Mouse (Mus musculus): Measurements from ENCODE around the gene Gm10639. TPM values are rescaled to one million over a fixed set of nuclear protein-coding genes. Genes with fewer than 3 reads are reported as not detected.
A peak's percentile ranks its signal among the peaks of the same experiment; 100 is the strongest.
"Not testable (repeated sequence)": the region's sequence is repeated elsewhere in the genome, so short reads cannot be mapped to it uniquely, and the experiment has no call there.

Gm10639 gene
- not detected for total RNA-seq (2021)

DNA sequence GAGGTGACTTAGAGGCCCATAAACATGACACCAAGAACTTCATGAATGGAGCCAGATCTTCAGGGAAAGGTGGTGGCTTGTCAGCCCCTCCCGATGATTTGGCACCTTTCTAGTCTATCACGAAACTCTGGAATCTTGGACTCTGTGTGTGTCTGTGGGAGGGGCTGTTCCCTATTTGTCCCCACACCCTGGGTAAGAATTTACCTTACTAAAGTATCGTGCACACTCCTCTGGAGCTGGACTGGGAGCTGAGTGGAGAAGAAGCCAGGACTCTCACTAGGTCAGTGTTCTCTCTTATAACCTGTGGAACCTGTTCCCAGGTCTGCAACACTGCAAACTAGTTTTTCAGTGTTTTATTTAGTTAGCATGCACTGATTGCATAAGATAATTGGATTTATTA, at the start of gene Gm10639:
Gm10639 (plus strand) TSS at position 201 of the 400 bp plus-strand sequence.
- intact Hi-C loops (cut with DNase I), result loop anchor here (10.0 kb wide), 1 partner anchor 55 kb away; no protein-coding TSS in a partner anchor
- DNase-seq (ENCODE audit: low spot score in 2 of 2), result not testable (repeated sequence)

DNA sequence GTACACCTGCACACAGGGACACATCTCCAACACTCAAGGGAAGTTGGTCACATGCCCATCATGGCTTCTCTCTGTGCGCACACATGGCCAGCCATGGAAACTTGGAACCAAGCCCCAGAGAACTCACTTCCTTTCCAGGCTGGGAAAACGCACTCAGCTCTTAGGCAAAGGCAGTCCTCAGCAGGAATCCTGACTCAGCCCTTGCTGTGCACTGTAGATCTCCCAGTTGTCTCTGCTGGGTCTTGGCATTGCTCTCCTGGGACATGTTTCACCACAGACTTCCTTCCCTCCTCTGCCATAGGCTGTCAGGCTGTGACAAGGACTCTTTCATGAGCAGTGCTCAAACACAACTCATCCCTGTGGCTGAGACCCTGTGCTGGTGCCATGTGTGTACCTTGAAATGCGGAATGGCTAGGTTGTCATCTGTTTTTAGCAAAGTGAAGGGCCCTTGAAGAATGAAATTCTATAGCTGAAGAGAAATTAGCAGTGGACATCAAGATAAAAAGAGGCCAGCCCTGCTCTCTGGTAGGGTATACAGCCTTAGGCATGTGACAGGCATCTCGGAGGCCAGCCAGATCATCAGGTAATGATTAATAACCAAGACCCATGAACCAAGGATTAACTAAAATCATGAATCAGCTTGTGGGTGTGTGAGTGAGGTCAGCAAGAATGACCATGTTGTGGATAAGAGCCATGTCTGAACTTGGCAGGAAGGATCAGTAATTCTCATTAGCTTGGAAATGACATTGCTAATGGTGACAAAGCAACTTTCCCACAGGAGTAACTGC, 33.8 kb upstream of the Gm10639 start:
- DNase-seq (ENCODE audit: low spot score in 2 of 2), result not testable (repeated sequence)

DNA sequence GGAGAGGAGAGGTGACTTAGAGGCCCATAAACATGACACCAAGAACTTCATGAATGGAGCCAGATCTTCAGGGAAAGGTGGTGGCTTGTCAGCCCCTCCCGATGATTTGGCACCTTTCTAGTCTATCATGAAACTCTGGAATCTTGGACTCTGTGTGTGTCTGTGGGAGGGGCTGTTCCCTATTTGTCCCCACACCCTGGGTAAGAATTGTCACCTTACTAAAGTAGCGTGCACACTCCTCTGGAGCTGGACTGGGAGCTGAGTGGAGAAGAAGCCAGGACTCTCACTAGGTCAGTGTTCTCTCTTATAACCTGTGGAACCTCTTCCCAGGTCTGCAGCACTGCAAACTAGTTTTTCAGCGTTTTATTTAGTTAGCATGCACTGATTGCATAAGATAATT, 32.8 kb upstream of the Gm10639 start, which contains the start of gene Gm3776:
Gm3776 (plus strand) TSS at position 216 of the 400 bp plus-strand sequence.
- intact Hi-C loops (cut with DNase I); DNase-seq (ENCODE audit: low spot score in 2 of 2): not testable (repeated sequence)

More for the DNA sequence above, 33.8 kb upstream of the Gm10639 start:
- intact Hi-C loops (cut with DNase I), result not testable (repeated sequence)

DNA sequence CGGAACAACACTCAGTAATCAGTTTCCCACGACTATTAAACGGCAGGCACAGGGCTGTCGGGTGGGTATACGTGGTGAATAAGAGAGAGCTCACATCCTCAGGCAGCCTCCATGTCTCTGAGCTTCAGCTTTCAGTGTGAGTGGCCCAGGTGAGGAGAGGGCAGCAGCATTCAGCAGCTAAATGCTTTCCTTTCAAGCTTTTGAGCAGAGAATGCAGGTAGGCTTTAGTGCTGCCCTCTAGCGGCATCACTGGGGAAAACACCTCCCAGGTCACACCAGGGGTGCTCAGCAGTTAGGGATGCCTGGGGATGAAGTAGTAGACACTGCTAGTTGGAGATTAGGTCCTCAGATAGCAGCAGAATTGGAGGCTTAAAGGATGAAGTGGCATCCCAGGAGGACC, 30.0 kb upstream of the Gm10639 start:
- intact Hi-C loops (cut with DNase I), result not testable (repeated sequence)

GRCm38 (mm10) chr9:78270945-78271344, 18.8 kb upstream of the Gm10639 start:
- intact Hi-C loops (cut with DNase I); DNase-seq (ENCODE audit: low spot score in 2 of 2): not testable (repeated sequence)

More for the DNA sequence above, 30.0 kb upstream of the Gm10639 start:
- peak; percentile 10 to 11 for DNase-seq (ENCODE audit: low spot score in 2 of 2)

DNA sequence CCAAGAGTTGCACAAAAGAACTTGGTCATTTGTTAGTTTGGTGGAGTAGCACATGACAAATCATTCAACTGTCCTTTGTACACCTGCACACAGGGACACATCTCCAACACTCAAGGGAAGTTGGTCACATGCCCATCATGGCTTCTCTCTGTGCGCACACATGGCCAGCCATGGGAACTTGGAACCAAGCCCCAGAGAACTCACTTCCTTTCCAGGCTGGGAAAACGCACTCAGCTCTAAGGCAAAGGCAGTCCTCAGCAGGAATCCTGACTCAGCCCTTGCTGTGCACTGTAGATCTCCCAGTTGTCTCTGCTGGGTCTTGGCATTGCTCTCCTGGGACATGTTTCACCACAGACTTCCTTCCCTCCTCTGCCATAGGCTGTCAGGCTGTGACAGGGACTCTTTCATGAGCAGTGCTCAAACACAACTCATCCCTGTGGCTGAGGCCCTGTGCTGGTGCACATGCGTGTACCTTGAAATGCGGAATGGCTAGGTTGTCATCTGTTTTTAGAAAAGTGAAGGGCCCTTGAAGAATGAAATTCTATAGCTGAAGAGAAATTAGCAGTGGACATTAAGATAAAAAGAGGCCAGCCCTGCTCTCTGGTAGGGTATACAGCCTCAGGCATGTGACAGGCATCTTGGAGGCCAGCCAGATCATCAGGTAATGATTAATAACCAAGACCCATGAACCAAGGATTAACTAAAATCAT, 7.6 kb upstream of the Gm10639 start:
- intact Hi-C loops (cut with DNase I); DNase-seq (ENCODE audit: low spot score in 2 of 2): not testable (repeated sequence)

- DNase-seq (ENCODE audit: low spot score in 2 of 2); intact Hi-C loops (cut with DNase I): not testable (repeated sequence)
These were observed 660 bp upstream of the Gm10639 start for GRCm38 (mm10) chr9:78289063-78289462.

DNA sequence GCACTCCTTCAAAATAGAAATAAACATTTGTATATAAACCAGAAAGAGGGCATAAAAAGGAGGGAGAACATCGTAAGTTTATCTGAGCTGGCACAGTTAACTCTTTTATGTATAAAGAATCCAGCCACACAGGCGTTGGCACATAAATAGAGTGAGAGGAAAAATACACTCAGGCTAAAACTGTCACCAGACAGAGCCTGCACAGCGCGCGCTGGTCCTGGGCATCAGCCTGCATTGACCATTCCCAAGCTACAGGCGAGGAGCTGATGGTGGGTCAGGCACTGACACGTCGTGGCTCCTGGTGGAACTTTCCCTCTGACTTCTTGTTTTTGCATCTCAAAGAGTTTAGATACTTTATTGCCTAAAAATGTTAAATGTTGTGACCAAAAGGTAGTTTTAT, 2.7 kb downstream of the Gm10639 start:
- intact Hi-C loops (cut with DNase I), result loop anchor here (10.0 kb wide), 1 partner anchor 52 kb away; no protein-coding TSS in a partner anchor

GRCm38 (mm10) chr9:78293683-78294082, 4.0 kb downstream of the Gm10639 start:
- intact Hi-C loops (cut with DNase I), result loop anchor here (10.0 kb wide), 1 partner anchor 51 kb away; no protein-coding TSS in a partner anchor
- not testable (repeated sequence) for DNase-seq (ENCODE audit: low spot score in 2 of 2)

More for the DNA sequence above, 2.7 kb downstream of the Gm10639 start:
- DNase-seq (ENCODE audit: low spot score in 2 of 2), result not testable (repeated sequence)

DNA sequence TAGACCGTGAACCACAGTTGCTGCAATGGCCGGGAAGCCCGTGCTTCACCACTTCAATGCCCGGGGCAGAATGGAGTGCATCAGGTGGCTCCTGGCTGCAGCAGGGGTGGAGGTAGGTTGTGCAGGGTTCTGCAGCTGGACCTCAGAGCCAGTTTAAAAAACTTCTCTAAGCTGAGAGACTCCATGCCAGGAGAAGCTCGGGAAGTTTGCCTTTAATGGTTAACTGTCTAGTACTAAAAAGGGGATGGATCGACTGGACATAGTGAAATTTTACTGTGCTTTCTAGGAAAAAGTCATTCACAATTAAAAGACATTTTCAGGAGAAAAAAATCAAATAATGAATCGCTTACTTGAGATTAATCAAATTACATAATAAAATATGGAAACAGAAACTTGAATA, 5.1 kb downstream of the Gm10639 start:
- intact Hi-C loops (cut with DNase I), result loop anchor here (10.0 kb wide), 1 partner anchor 50 kb away; no protein-coding TSS in a partner anchor

DNA sequence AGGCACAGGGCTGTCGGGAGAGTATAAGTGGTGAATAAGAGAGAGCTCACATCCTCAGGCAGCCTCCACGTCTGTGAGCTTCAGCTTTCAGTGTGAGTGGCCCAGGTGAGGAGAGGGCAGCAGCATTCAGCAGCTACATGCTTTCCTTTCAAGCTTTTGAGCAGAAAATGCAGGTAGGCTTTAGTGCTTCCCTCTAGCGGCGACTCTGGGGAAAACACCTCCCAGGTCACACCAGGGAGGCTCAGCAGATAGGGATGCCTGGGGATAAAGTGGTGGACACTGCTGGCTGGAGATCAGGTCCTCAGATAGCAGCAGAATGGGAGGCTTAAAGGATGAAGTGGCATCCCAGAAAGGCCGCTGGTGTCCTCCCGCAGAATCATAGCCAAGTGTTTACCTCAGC, 6.4 kb downstream of the Gm10639 start:
- DNase-seq (ENCODE audit: low spot score in 2 of 2), result peak in 1 of 2 experiments; percentile 14
- intact Hi-C loops (cut with DNase I), result loop anchor here (10.0 kb wide), 1 partner anchor 49 kb away; no protein-coding TSS in a partner anchor

More for the DNA sequence above, 5.1 kb downstream of the Gm10639 start:
- not testable (repeated sequence) for DNase-seq (ENCODE audit: low spot score in 2 of 2)

- intact Hi-C loops (cut with DNase I), result loop anchor here (10.0 kb wide), 1 partner anchor 47 kb away; no protein-coding TSS in a partner anchor
- no peak for DNase-seq (ENCODE audit: low spot score in 2 of 2)
These were observed 8.5 kb downstream of the Gm10639 start for GRCm38 (mm10) chr9:78298232-78298631.

- DNase-seq (ENCODE audit: low spot score in 2 of 2), result not testable (repeated sequence)
- intact Hi-C loops (cut with DNase I), result loop anchor here (10.0 kb wide), 1 partner anchor 46 kb away; no protein-coding TSS in a partner anchor
These were observed 9.4 kb downstream of the Gm10639 start for GRCm38 (mm10) chr9:78299143-78299542.

GRCm38 (mm10) chr9:78308122-78308521, 18.4 kb downstream of the Gm10639 start:
- intact Hi-C loops (cut with DNase I); DNase-seq (ENCODE audit: low spot score in 2 of 2): not testable (repeated sequence)

GRCm38 (mm10) chr9:78314696-78315095, 25.0 kb downstream of the Gm10639 start, which contains the start of gene Omt2a:
Gene Omt2a, minus strand, starts transcription at chr9:78314796.
- no peak for DNase-seq (ENCODE audit: low spot score in 2 of 2)

GRCm38 (mm10) chr9:78319499-78319898, 29.8 kb downstream of the Gm10639 start:
- no peak for DNase-seq (ENCODE audit: low spot score in 2 of 2)
- intact Hi-C loops (cut with DNase I), result no loop called here

More at GRCm38 (mm10) chr9:78314696-78315095, 25.0 kb downstream of the Gm10639 start, which contains the start of gene Omt2a:
- intact Hi-C loops (cut with DNase I), result no loop called here

DNA sequence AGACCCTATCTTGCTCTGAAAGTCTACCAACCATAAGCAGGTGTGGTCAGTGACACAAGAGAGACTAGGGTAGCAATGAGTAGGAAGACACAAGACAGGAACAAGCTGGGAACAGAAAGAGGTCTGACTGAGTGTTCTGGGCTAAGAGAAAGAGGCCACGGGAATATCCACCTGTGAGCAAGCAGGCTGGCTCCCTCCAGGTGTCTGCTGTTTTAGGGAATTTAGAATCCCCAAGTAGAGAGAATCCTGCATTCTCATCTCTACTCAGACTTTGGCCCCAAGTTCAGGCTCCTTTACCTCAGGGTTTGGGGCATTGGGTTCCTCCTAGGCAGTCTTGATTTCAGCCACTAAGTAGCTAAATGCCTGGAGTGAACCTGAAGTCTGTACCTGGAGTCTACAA, 37.6 kb downstream of the Gm10639 start, which contains the start of gene Omt2b:
Omt2b (plus strand) TSS at position 301 of the 400 bp plus-strand sequence.
- intact Hi-C loops (cut with DNase I); DNase-seq (ENCODE audit: low spot score in 2 of 2): not testable (repeated sequence)

- intact Hi-C loops (cut with DNase I); DNase-seq (ENCODE audit: low spot score in 2 of 2): not testable (repeated sequence)
These were observed 47.3 kb downstream of the Gm10639 start for GRCm38 (mm10) chr9:78337050-78337449.

GRCm38 (mm10) chr9:78340324-78340723, 50.6 kb downstream of the Gm10639 start:
- DNase-seq (ENCODE audit: low spot score in 2 of 2), result peak; percentile 11
- intact Hi-C loops (cut with DNase I), result loop anchor here (10.0 kb wide), 1 partner anchor 46 kb away; no protein-coding TSS in a partner anchor
